Mouse (Mus musculus): ENCODE measurements around the gene Rara. TPM values are rescaled to one million over a fixed set of nuclear protein-coding genes. Genes with fewer than 3 reads are reported as not detected.

Gene Rara
- polyA plus RNA-seq, 1 experiment from 2014 or later, result 8.7 TPM

GRCm38 (mm10) chr11:98941341-98941825 lies 13.8 kb downstream of the Rara start:
- Histone ChIP-seq H3K4me1 (peaks cover 91% of the 10 kb centered on the region), H3K4me3 (peak overlapping the region; percentile 48), H3K4me2 (peak overlapping the region; percentile 85), H3K9ac (peak overlapping the region; percentile 69), H3K36me3 (ENCODE audit: poor library complexity, severe bottlenecking) (no peaks in the 10 kb centered on the region), H3K27me3 (peaks cover 3% of the 10 kb centered on the region), H3K27ac (peak overlapping the region; percentile 89), H3K9me3 (replicated peaks) (no peaks in the 10 kb centered on the region)
- under 1% methylated on average over 12 of the region's 12 CpGs for WGBS
- ATAC-seq, result 0 out of 2 replicates have a peak, but pooled peaks have one; percentile 3

GRCm38 (mm10) chr11:98941826-98942550 lies 14.4 kb downstream of the Rara start:
- Histone ChIP-seq H3K9me3 (replicated peaks) (no peaks in the 10 kb centered on the region), H3K4me3 (peak overlapping the region; percentile 48), H3K27me3 (no peaks in the 10 kb centered on the region), H3K4me2 (peak overlapping the region; percentile 85), H3K27ac (peak overlapping the region; percentile 89), H3K4me1 (peaks cover 85% of the 10 kb centered on the region), H3K9ac (peak overlapping the region; percentile 69), H3K36me3 (ENCODE audit: poor library complexity, severe bottlenecking) (no peaks in the 10 kb centered on the region)
- 1% methylated on average over 15 of the region's 15 CpGs for WGBS
- peak; percentile 52 for ATAC-seq

GRCm38 (mm10) chr11:98942555-98942922 lies 14.9 kb downstream of the Rara start:
- H3K27me3 ChIP-seq, result no peaks in the 10 kb centered on the region
- H3K27ac ChIP-seq, result peak overlapping the region; percentile 89
- no peak for ATAC-seq
- peaks cover 82% of the 10 kb centered on the region for H3K4me1 ChIP-seq
- peak overlapping the region; percentile 48 for H3K4me3 ChIP-seq
- peak overlapping the region; percentile 85 for H3K4me2 ChIP-seq
- WGBS, result 51% methylated on average over 3 of the region's 3 CpGs
- H3K9ac ChIP-seq, result peak overlapping the region; percentile 69; the same call in 1 of the 2 replicates
- H3K9me3 ChIP-seq (replicated peaks), result no peaks in the 10 kb centered on the region
- no peaks in the 10 kb centered on the region for H3K36me3 ChIP-seq (ENCODE audit: poor library complexity, severe bottlenecking)

GRCm38 (mm10) chr11:98942923-98943641 lies 15.5 kb downstream of the Rara start:
- no peaks in the 10 kb centered on the region for H3K36me3 ChIP-seq (ENCODE audit: poor library complexity, severe bottlenecking)
- no peak overlapping the region for H3K4me3 ChIP-seq
- no peaks in the 10 kb centered on the region for H3K27me3 ChIP-seq
- peak overlapping the region; percentile 89 for H3K27ac ChIP-seq
- WGBS, result 59% methylated on average over 8 of the region's 8 CpGs
- no peaks in the 10 kb centered on the region for H3K9me3 ChIP-seq (replicated peaks)
- H3K4me1 ChIP-seq, result peaks cover 77% of the 10 kb centered on the region
- no peak for ATAC-seq
- peak overlapping the region; percentile 26; the same call in 1 of the 2 replicates for H3K9ac ChIP-seq
- peak overlapping the region; percentile 10 for H3K4me2 ChIP-seq

GRCm38 (mm10) chr11:98943741-98944461 lies 16.3 kb downstream of the Rara start:
- Histone ChIP-seq H3K27ac (peak overlapping the region; percentile 89), H3K4me1 (peaks cover 69% of the 10 kb centered on the region), H3K4me2 (peak overlapping the region; percentile 10; the same call in 1 of the 2 replicates), H3K36me3 (ENCODE audit: poor library complexity, severe bottlenecking) (no peaks in the 10 kb centered on the region), H3K27me3 (no peaks in the 10 kb centered on the region), H3K4me3 (no peak overlapping the region), H3K9me3 (replicated peaks) (no peaks in the 10 kb centered on the region), H3K9ac (peak overlapping the region; percentile 30; the same call in 1 of the 2 replicates)
- WGBS, result 32% methylated on average over 14 of the region's 14 CpGs
- ATAC-seq, result no peak

- Histone ChIP-seq H3K9me3 (replicated peaks) (no peaks in the 10 kb centered on the region), H3K27ac (peak overlapping the region; percentile 48; the same call in 1 of the 2 replicates), H3K36me3 (ENCODE audit: poor library complexity, severe bottlenecking) (no peaks in the 10 kb centered on the region), H3K4me2 (no peak overlapping the region), H3K9ac (peak overlapping the region; percentile 34; the same call in 1 of the 2 replicates), H3K4me3 (no peak overlapping the region), H3K4me1 (peaks cover 64% of the 10 kb centered on the region), H3K27me3 (no peaks in the 10 kb centered on the region)
- ATAC-seq, result no peak
- 25% methylated on average over 11 of the region's 11 CpGs for WGBS
Measured at GRCm38 (mm10) chr11:98944897-98945604, 17.4 kb downstream of the Rara start.

GRCm38 (mm10) chr11:98945605-98945977 lies 18.0 kb downstream of the Rara start:
- Histone ChIP-seq H3K9me3 (replicated peaks) (no peaks in the 10 kb centered on the region), H3K4me3 (no peak overlapping the region), H3K27ac (peak overlapping the region; percentile 48; the same call in 1 of the 2 replicates), H3K9ac (no peak overlapping the region), H3K27me3 (no peaks in the 10 kb centered on the region), H3K4me1 (peaks cover 63% of the 10 kb centered on the region), H3K4me2 (no peak overlapping the region), H3K36me3 (ENCODE audit: poor library complexity, severe bottlenecking) (no peaks in the 10 kb centered on the region)
- WGBS, result 58% methylated on average over 3 of the region's 3 CpGs
- ATAC-seq, result no peak

GRCm38 (mm10) chr11:98947969-98948569 lies 20.5 kb downstream of the Rara start:
- Histone ChIP-seq H3K27ac (no peak overlapping the region), H3K9ac (no peak overlapping the region), H3K9me3 (replicated peaks) (no peaks in the 10 kb centered on the region), H3K4me3 (no peak overlapping the region), H3K4me2 (no peak overlapping the region), H3K4me1 (peaks cover 50% of the 10 kb centered on the region), H3K27me3 (no peaks in the 10 kb centered on the region), H3K36me3 (ENCODE audit: poor library complexity, severe bottlenecking) (no peaks in the 10 kb centered on the region)
- 90% methylated on average over 18 of the region's 18 CpGs for WGBS
- ATAC-seq, result no peak

- no peaks in the 10 kb centered on the region for H3K9me3 ChIP-seq (replicated peaks)
- H3K4me3 ChIP-seq, result no peak overlapping the region
- no peak overlapping the region for H3K4me2 ChIP-seq
- WGBS, result 62% methylated on average over 12 of the region's 12 CpGs
- H3K36me3 ChIP-seq (ENCODE audit: poor library complexity, severe bottlenecking), result no peaks in the 10 kb centered on the region
- no peaks in the 10 kb centered on the region for H3K27me3 ChIP-seq
- ATAC-seq, result no peak
- H3K4me1 ChIP-seq, result peaks cover 49% of the 10 kb centered on the region
- H3K9ac ChIP-seq, result no peak overlapping the region
- no peak overlapping the region for H3K27ac ChIP-seq
Measured at GRCm38 (mm10) chr11:98949242-98949957, 21.8 kb downstream of the Rara start.

- no peak overlapping the region for H3K27ac ChIP-seq
- H3K4me3 ChIP-seq, result no peak overlapping the region
- 82% methylated on average over 7 of the region's 7 CpGs for WGBS
- no peak overlapping the region for H3K4me2 ChIP-seq
- H3K27me3 ChIP-seq, result no peaks in the 10 kb centered on the region
- no peaks in the 10 kb centered on the region for H3K36me3 ChIP-seq (ENCODE audit: poor library complexity, severe bottlenecking)
- no peak overlapping the region for H3K9ac ChIP-seq
- no peak for ATAC-seq
- H3K9me3 ChIP-seq (replicated peaks), result no peaks in the 10 kb centered on the region
- peaks cover 49% of the 10 kb centered on the region for H3K4me1 ChIP-seq
Measured at GRCm38 (mm10) chr11:98949958-98950460, 22.4 kb downstream of the Rara start.

Data from forebrain, embryonic 13.5 days (tissue).